ENCODE assay signal across 19 mouse cellular contexts in genomic region chr11:108483976-108484375, GRCm38 (mm10). TPM values are rescaled to one million over a fixed set of nuclear protein-coding genes. Genes with fewer than 3 reads are reported as not detected.
DNase-seq lines count a peak whose midpoint lies in the region; ATAC-seq and TF ChIP-seq lines count a peak whose summit lies in the region.
"Had no signal": no experiment of that assay in that cellular context is flagged by ENCODE, and none has a peak within 500 bp of the region (broad histone marks: within the 10 kb centered on the region; RNA-seq: fewer than 3 reads in every experiment).

No protein-coding gene starts in this region.

- 87% methylated on average over 4 of the region's 4 CpGs for WGBS in heart, adult 2 months
- WGBS in lung, embryonic 16.5 days: 42% methylated on average over 4 of the region's 4 CpGs
- 56% methylated on average over 4 of the region's 4 CpGs for WGBS in limb, embryonic 10.5 days

- TF ChIP-seq CTCF in heart, adult 2 months (IDR thresholded peaks at IDR 0.05): no peak

- ATAC-seq in lung, embryonic 16.5 days (ENCODE audit: low read depth): peak; percentile 59; the same call in 1 of the 2 replicates
- ATAC-seq: forebrain, embryonic 13.5 days; forebrain, postnatal 0 days; hindbrain, embryonic 16.5 days had no signal

- no peak for TF ChIP-seq EP300 in heart, adult 2 months (IDR thresholded peaks at IDR 0.05; ENCODE audit: insufficient read depth, low read depth, low read length)

- H3K36me3 ChIP-seq in heart, adult 2 months (ENCODE audit: control insufficient read depth, insufficient read depth, low read length): no peaks in the 10 kb centered on the region
- no peaks in the 10 kb centered on the region for H3K36me3 ChIP-seq in lung, embryonic 16.5 days (ENCODE audit: control insufficient read depth, insufficient read depth, low read length)
- no peaks in the 10 kb centered on the region for H3K36me3 ChIP-seq in limb, embryonic 10.5 days
- H3K36me3 ChIP-seq: hindbrain, embryonic 12.5 days had no signal

- H3K27me3 ChIP-seq in heart, adult 2 months (ENCODE audit: control insufficient read depth, insufficient read depth, low read length): no peaks in the 10 kb centered on the region
- H3K27me3 ChIP-seq in lung, embryonic 16.5 days (ENCODE audit: control insufficient read depth, insufficient read depth, low read depth, low read length): no peaks in the 10 kb centered on the region
- H3K27me3 ChIP-seq in limb, embryonic 10.5 days (ENCODE audit: low read depth, poor library complexity, severe bottlenecking): no peaks in the 10 kb centered on the region
- H3K27me3 ChIP-seq: forebrain, embryonic 13.5 days; heart, embryonic 13.5 days; hindbrain, embryonic 12.5 days had no signal

- intact Hi-C loops in heart, adult 2 months (cut with DNase I): no loop called here
- intact Hi-C loops in heart, postnatal 25 days (cut with DNase I): no loop called here

- no peaks in the 10 kb centered on the region for H3K79me2 ChIP-seq in heart, adult 2 months (replicated peaks; ENCODE audit: control insufficient read depth, insufficient read depth, low read length)

- no peak overlapping the region for H3K4me2 ChIP-seq in lung, embryonic 16.5 days (ENCODE audit: low read depth, low read length)
- H3K4me2 ChIP-seq: forebrain, embryonic 13.5 days; heart, embryonic 13.5 days; hindbrain, embryonic 12.5 days had no signal

- H3K4me3 ChIP-seq in heart, adult 2 months: no peak overlapping the region
- no peak overlapping the region for H3K4me3 ChIP-seq in lung, embryonic 16.5 days (ENCODE audit: low read length)
- H3K4me3 ChIP-seq in limb, embryonic 10.5 days: no peak overlapping the region
- H3K4me3 ChIP-seq: forebrain, embryonic 13.5 days; heart, embryonic 13.5 days; hindbrain, embryonic 12.5 days had no signal

- TF ChIP-seq POLR2A in heart, adult 2 months (IDR thresholded peaks at IDR 0.05; ENCODE audit: insufficient read depth, low read depth, low read length): no peak

- no peaks in the 10 kb centered on the region for H3K9me3 ChIP-seq in lung, embryonic 16.5 days (ENCODE audit: control insufficient read depth, low read length)
- H3K9me3 ChIP-seq in limb, embryonic 10.5 days (replicated peaks): no peaks in the 10 kb centered on the region
- H3K9me3 ChIP-seq: forebrain, embryonic 13.5 days; heart, embryonic 13.5 days; hindbrain, embryonic 12.5 days had no signal

- no peak overlapping the region for H3K9ac ChIP-seq in heart, adult 2 months (ENCODE audit: low read depth, low read length)
- H3K9ac ChIP-seq in lung, embryonic 16.5 days (ENCODE audit: low read length): no peak overlapping the region
- H3K9ac ChIP-seq: forebrain, embryonic 13.5 days; forebrain, postnatal 0 days; heart, embryonic 13.5 days; hindbrain, embryonic 12.5 days had no signal

- peak; percentile 15 for DNase-seq in heart, adult 11 months
- no peak for DNase-seq in heart, adult 2 months
- DNase-seq in lung, postnatal 14 days: no peak
- DNase-seq in lung, postnatal 10 days: peak; percentile 5
- DNase-seq in limb, embryonic 10.5 days (ENCODE audit: low spot score): no peak
- DNase-seq in heart, postnatal 25 days (ENCODE audit: low spot score): no peak
- DNase-seq: adrenal gland, postnatal 10 days; cerebellum, adult 18-20 months; cerebellum, adult 9-11 months; cerebellum, postnatal 36 days; forebrain, postnatal 0 days; gastrocnemius, postnatal 14 days; heart, postnatal 4 days had no signal

- no peaks in the 10 kb centered on the region for H3K4me1 ChIP-seq in heart, adult 2 months (ENCODE audit: control insufficient read depth, insufficient read depth, low read length)
- H3K4me1 ChIP-seq in lung, embryonic 16.5 days (replicated peaks; ENCODE audit: control insufficient read depth, insufficient read depth, low read length): peaks cover 4% of the 10 kb centered on the region; the same call in 1 of the 2 replicates
- peaks cover 21% of the 10 kb centered on the region for H3K4me1 ChIP-seq in limb, embryonic 10.5 days
- H3K4me1 ChIP-seq: forebrain, embryonic 13.5 days; hindbrain, embryonic 12.5 days had no signal

- no peak overlapping the region for H3K27ac ChIP-seq in heart, adult 2 months
- peak overlapping the region; percentile 53; the same call in 1 of the 2 replicates for H3K27ac ChIP-seq in lung, embryonic 16.5 days (ENCODE audit: low read length)
- H3K27ac ChIP-seq in limb, embryonic 10.5 days: no peak overlapping the region
- H3K27ac ChIP-seq: forebrain, embryonic 13.5 days; heart, embryonic 13.5 days; hindbrain, embryonic 12.5 days had no signal

RNA-seq across cellular contexts. Expression of gene Cep112, which starts 59.0 kb away (rescaled TPM):
- total RNA-seq in heart, adult 2 months (2021): 10 to 100 TPM; 10.6 to 14.4 TPM
- 1.1 and 3.9 TPM in 2 replicates for polyA plus RNA-seq in heart, adult 2 months (2012; rRNA removed)
- 15.4 and 19.2 TPM in 2 replicates for polyA plus RNA-seq in lung, embryonic 16.5 days (2015; fragmentation: Nextera tagmentation; extraction: Ambion mirVana)
- 7.8 and 12.3 TPM in 2 replicates for polyA plus RNA-seq in limb, embryonic 10.5 days (2016; fragmentation: Nextera tagmentation; extraction: Ambion mirVana)
- total RNA-seq in heart, postnatal 25 days (2021): 10 to 100 TPM; 11.5 to 11.8 TPM
- total RNA-seq: MEL had no signal

Comparison
In these comparisons a context has a peak if more than half of its experiments do, and no peak if none do; other contexts are left out.
1. DNase-seq: peak in heart, adult 11 months (single experiment) and lung, postnatal 10 days (single experiment); none in heart, adult 2 months (0 of 2), lung, postnatal 14 days (single experiment), limb, embryonic 10.5 days (single experiment) and heart, postnatal 25 days (single experiment).